Mouse (Mus musculus) fat pad, adult 2 months (tissue): ENCODE data around the gene Polm.

Source experiments
- DNase-seq: peaks from one replicate; pipeline ENCODE4 v3.0.0-alpha.2; 2011; ENCODE audit warnings: low read depth, low spot score; ENCODE audit errors: extremely low read depth

Gene Polm

DNA sequence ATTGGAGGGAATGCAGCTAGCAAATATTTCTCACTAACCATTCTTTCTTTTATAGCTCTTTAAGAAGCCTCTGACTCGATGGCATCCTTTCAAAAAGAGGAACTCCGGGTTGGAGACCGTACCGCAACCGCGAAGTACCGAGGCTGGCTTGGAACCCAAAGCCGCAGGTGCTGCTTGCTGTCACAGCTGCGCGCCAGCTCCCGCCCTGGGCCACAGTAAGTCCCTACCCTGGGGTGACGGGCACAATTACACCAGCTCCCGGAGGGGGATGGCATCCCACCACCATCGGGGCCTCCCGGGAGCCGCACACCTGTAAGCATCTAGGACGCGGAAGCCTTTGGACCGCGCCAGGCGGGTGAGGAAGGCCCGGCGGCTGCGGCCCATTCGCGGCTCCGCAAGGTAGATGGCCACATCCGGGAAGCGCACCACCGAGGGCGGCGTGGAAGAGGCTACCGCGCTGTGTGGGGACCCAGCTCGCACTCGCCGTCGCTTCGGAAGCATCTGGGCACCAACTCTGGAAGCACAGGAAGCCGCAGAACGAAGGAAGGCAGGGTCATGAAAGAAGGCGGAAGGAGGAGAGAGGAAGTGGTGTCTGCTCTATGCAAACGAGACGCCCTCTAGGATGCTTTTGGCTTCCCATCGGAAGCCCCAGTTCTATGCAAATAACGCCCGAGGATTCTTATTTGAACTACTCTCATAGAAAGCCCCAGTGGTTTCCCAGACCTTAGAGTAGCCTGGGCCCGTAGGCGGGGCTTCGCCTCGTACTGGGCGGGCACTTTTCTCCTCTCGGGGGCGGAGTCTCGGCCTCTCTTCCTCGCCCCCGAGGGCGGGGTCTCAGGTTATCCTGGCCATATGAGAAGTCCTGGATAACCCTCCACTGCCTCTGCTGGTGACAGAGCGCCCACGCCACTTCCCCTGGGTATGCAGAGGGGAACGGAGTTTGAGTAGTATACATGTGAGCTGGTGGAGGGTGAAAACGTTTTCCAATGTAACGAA is at the start of gene Polm:
TSS of gene Polm (minus strand) at position 766 of the 996 bp plus-strand sequence.
- DNase-seq, result peak; percentile 37

DNA sequence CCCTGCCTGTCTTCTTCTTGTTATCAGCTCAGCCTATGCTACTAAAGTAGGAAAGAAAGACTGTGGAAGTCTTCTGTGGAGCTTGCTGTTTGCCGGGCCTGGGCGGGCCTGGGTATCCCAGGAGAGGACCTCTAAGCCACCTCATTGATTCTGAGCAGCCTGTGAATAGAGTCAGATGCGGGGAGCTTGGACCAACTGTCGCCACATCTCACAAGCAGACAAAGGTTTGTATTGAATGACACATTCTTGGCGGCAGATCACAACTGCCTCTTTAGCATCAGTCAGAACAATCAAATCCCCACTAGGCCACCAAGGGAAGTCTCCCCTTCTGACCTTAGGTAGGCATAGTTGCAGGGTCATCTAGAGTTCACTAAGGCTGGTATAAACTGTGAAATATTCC is 49.4 kb upstream of the Polm start:
- no peak for DNase-seq

DNA sequence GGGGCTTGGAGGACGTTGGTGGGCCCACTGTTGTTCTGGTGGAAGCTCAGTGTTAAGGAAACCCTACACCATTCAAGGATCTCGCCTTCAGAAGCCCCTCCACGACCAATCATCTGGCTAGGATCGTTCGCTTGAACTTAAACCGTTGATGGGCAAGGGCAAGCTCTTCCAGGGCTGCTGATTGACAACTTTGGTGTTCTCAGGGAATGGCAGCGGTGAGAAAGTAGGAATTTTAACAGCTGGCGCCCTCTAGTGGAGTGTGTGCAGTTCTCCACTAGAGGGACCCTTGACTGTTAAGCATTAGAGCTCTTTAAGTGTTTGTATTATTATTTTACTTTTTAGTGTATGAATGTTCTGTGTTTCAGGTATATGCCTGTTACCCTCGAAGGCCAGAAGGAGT is 48.4 kb upstream of the Polm start:
- DNase-seq, result no peak

DNA sequence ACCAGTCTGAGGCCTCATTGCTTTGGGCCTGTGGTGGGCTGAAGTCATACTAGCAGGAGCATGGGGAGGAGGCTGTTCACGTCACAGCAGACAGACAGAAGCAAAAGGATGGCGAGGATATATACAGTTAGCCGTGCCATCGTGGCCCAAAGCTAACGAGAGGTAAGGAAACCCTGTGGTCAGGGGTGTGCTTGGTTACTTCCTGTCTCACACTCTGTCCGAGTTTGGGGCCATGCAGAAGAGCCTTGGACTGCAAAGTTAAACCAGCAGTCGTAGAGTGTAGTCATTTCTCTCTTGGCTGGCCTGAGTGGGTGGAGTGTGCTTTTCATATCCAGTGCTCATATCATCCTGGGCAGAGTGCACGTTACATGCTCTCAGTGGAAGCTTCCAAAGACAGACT is 44.7 kb upstream of the Polm start:
- no peak for DNase-seq

DNA sequence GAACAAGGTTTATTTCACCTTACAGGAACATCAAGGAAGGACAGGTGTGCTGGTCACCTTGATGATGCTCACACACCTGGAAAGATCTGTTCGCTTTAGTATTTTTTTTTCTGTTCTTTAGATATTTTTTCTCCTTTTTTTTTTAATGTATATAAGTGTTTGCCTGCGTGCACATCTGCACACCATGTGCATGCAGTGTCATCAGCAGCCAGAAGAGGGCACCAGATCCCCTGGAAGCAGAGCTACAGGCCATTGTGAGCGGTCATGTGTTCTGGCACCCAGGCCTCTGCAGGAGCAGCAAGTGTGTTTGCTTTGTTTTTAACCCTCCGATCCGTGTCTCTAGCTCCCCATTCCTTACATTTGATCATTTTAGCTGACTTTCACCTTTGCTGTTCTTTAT is 42.1 kb upstream of the Polm start:
- no peak for DNase-seq

DNA sequence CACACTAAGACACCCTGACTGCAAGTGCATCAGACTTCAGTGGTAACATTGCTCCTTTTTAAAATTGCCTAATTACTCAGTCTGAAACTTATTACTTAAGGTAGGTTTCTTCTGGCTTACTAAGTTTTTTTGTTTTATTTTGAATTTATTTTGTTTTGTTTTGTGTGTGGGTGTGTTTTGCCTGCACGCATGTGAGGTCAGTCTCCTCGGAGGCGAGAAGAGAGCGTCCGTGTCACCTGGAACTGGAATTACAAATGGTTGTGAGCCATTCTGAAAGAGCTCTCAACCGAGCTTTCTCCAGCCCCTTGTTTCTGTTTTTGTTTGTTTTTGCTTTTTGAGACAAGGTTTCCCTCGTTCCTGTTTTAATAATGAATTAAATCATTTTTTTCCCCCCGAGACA is 40.8 kb upstream of the Polm start:
- no peak for DNase-seq

DNA sequence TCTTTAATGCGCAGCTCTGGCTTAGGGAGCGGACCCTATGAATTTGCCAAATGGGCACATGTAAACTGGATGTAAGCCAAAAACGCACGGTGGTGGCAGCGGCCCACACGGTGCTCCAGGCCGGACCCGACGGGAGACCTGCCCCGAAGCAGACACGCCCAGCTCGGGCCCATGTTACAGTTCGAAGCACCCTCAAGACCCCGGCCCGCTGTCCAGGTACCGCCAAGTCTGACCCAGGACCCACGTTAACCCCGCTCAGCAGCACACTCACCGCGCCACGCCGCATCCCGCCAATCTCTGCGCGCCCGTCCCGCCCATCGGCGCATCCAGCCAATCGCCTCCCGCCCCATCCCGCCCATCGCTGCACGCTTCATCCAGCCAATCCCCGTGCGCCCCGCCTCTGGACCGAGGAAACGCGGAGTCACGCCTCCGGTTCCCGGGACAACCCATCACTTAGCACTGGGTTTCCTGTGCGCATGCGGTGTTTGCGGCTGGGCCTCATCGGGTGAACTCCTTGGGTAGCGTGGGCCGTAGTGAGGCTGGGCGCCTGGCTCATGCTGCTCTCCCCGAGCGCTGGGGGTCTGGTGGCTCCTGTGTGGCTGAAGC is 40.2 kb upstream of the Polm start, which contains the start of gene Pold2:
TSS of gene Pold2 (minus strand) at position 372 of the 606 bp plus-strand sequence.
- DNase-seq, result peak; percentile 68

DNA sequence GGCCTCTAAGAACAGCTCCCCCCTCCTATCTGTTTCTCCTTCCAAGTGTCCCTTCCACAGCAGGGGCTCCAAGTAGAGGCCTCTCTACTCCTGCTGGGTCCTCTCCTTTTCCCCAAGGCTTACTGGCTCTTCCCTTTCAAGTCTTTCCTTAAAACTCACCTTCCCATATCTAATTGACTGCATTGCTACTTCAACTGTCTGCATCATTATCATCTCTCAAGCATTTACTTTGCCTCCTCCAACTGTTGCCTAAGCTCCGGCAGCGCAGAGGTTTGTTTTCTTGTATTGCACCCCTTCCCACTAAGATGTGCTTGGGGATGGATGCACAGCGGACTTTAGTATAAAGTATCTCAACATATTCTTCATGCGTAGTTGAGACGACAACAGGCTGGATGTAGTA is 39.6 kb upstream of the Polm start:
- no peak for DNase-seq

DNA sequence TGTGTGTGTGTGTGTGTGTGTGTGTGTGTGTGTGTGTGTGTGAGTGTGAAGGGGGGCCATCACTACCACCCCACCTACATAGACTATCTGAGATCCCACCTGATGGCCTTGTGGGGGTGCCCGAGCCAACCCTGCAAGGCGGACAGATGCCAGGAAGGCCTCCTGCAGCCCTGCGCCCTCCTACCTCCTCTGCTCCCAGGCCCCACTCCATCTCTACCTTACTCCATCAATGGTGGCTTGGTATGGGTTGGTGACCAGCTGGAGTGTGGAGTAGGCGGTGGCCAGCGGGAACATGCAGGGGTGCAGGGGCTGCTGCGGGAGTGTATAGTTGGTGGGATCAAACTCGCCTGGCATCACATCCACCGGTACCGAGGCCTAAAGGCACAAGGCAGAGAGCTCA is 35.4 kb upstream of the Polm start:
- no peak for DNase-seq

DNA sequence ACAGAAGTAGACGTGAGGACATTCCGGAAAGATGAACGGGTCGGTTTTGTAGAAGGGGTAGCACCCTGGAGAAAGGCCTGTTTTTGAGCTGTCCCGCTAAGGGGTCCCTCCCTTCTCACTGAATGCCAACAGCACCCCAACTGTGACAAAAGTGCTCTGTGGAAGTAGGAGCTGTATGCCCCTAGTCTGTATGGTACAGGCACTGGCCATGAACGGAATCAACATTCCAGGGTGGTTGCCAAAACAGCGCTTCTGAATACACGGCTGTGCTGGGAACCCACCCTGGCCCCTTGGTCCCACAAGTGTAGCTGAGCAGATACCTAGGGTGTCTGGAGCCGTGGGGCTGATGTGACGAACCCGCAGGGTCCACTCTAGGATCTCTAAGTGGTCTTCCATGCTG is 34.9 kb upstream of the Polm start:
- no peak for DNase-seq

DNA sequence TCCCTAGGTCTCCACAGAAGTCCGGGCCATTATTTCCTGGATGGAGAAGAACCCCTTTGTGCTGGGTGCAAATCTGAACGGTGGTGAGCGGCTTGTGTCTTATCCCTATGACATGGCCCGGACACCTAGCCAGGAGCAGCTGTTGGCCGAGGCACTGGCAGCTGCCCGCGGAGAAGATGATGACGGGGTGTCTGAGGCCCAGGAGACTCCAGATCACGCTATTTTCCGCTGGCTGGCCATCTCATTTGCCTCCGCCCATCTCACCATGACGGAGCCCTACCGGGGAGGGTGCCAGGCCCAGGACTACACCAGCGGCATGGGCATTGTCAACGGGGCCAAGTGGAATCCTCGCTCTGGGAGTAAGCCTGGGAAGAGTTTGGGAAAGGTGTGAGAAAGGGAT is 32.3 kb upstream of the Polm start:
- no peak for DNase-seq

DNA sequence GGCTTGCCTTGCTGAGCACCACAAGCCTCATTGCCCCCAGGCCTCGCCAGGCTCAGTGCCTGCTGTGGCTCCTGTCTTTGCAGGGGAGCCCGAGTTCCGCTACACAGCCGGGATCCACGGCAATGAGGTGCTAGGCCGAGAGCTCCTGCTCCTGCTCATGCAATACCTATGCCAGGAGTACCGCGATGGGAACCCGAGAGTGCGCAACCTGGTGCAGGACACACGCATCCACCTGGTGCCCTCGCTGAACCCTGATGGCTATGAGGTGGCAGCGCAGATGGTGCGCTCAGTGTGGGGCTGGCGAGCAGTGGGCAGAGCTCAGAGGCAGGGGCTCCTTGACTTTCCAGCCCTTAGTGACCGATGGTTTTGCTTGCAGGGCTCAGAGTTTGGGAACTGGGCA is 31.5 kb upstream of the Polm start:
- DNase-seq, result no peak

DNA sequence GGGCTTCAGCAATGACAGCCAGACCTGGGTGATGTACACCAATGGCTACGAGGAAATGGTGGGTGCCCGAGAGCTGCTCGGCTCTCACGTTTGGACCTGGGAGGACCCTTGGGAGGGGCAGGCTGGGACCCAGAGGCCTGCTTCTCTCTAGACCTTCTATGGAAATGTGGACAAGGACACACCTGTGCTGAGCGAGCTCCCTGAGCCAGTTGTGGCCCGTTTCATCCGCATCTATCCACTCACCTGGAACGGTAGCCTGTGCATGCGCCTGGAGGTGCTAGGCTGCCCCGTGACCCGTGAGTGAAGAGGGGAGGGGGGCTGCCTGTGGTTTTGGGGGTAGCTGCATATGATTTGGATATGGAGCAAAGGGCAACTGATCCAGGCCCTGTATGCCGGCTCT is 30.5 kb upstream of the Polm start:
- no peak for DNase-seq

DNA sequence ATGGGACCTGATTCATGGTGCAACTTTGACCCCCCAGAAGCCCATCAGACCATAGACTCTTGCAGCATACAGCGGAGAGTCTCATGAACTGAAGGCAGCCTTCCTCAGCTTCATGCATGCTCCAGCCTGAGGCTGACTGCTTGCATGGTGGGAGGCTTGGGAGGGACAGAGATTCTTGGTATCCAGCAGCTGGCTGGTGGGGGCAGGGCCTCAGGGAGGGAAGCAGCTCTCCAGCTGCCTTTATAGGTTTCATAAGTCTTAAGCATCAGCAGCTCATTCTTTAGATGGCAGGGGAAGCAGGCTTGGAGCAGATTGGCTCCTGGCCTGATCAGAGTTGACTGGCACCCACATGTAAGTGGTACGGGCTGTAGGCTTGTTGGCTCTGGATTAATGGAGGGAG is 29.4 kb upstream of the Polm start:
- no peak for DNase-seq

DNA sequence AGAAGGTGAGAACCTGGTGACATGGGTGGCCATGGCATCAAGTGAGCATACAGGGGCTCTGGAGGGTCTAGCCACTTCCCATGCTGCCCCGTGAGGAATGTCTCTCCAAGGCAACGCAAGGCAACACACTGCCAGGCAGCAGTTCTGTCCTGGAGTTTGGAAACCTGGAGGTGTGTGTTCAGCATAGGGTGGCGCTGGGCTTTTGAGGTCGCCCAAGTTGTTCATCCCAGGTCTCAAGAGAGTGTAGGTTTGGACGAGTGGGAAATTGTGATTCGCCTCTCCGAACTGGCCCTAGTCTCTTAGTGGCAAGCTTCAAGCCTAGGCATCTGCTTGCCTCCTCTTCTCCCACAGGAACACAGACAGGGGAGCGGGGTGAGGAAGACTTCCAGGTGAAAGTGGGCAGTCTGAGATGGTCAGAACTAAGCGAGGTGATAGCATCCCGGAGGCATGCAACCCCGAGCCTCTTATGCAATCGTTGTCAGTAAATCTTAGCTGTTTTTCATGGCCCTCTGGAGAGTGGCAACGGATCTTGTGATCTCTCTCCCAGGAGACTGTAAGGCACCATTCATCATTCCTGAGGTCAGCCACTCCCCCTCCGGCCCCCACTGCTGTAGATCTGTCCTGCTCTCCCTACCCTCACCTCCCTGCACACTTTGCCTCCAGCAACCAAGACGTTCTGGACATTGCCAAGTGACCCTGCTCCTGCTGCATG is 24.7 kb upstream of the Polm start:
- no peak for DNase-seq

DNA sequence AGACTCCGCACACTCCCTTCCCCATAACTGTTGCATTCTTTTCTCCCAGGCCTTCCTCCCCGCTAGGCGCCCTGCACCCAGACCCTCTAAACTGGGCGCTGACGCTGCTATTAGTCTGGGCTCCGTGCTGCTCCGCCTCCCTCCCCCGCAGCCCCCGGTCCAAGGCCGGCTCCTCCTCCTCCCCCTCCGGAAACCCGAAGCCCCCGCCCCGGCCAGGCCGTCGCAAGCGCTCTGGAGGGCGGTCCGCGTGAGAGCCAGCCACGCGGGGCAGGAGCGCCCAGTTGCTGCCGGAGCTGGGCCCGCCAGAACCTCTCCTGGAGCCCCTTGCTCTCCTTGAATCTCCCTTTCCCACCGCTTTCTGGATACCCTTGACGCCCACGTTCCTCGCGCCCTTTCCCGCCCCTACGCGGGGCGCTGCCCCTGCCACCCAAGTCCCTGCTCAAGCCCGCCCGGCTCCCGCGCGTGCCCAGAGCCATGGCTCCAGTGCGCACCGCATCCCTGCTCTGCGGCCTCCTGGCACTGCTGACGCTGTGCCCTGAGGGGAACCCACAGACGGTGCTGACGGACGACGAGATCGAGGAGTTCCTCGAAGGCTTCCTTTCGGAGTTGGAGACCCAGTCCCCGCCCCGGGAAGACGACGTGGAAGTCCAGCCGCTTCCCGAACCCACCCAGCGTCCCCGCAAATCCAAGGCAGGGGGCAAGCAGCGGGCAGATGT is 24.0 kb upstream of the Polm start, which contains the start of gene Aebp1:
TSS of gene Aebp1 (plus strand) at position 270 of the 716 bp plus-strand sequence.
- DNase-seq, result no peak

DNA sequence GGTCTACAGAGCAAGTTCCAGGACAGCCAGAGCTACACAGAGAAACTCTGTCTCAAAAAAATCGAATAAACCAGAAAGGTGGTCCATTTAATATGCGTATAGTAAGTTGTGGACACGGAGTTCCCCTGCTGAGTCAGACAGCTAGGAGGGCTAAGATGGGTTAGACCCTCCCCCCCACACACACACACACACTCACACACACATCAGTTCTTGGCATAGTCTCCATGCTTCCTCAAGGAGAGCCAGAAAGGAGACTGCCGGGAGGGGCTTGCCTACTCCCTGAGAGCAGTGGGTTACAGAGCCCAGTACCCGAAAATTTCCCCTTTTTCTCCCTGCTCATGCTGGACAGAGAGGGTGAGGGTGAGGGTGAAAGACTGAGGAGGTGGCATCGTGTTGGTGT is 22.8 kb upstream of the Polm start:
- DNase-seq, result no peak

DNA sequence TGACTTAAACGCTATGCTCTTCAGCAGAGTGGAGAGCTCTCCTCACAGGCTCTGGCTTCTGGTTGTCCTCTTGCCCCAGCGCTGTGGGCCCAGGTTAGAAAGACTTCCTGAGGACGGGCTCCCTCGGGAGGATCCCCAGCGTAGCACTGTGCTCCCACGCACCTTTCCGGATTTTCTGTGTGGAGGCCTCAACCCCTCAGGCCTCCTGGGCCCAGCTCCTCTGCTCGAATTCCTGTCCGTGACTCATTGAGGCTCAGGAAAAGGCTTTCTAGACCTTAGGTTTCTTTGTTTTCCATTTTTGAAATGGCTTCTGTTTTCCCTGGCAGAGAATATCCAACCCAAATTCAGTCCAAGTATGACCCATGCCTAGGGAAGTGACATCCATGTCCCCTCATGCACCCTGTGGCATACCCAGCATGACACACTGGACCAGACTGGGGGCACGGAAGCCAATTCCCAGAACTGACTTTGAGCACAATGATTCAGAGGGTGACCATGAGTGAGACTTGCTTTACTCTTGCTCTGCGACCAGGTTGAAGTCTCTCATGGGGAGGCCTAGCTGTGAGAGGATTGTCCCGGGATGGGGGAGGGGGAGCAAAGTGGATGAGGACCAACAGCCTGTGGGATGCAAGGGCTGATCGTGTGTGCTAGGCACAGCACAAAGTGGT is 22.2 kb upstream of the Polm start:
- DNase-seq, result no peak

DNA sequence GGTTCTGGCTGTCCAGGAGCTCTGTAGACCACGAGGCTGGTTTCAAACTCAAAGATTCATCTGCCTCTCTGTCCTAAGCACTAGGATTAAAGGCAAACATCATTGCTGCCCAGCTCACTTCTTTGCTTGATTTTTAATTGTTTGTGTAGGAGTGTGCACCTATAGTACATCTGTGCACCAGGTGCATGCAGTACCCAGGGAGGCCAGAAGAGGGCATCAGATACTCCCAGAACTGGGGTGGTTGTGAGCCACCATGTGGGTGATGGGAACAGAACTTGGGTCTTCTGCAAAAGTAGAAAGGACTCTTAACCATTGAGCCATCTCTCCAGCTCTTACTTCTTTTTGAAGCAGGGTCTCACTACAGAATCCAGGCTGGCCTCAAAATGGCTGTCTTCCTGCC is 20.9 kb upstream of the Polm start:
- DNase-seq, result no peak

DNA sequence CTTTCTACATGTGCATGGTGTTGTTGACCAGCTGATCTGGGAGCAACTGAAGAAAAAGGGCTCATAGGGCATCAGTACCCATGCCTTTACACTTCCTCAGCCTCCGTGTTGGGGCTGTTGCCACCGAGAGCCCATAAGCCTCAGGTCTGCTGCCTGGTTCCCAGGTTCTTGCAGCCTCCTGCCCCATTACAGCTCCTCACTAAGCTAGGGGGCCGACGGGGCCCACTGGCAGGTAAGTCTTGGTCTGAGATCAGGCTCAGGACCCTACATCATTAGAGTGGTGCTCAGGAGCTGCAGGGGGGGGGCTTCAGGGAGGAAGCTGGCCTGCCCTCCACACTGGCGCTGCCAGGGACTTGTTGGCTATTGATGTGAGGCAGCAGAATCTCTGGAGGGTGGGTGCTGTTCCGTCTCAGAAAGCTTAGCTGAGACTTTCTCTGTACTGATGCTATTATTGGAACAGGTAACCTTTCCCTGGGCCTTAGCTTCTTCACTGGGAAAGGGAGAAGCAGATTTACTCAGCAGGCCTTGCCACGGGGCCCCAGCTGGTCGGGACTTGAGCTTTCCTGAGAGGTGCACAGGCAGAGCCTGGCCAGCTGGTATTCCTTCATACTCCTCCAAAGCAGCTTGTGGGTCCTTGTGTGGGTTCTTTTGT is 18.8 kb upstream of the Polm start:
- DNase-seq, result no peak
